ENCODE assay signal across 16 mouse cellular contexts in the genomic region with DNA sequence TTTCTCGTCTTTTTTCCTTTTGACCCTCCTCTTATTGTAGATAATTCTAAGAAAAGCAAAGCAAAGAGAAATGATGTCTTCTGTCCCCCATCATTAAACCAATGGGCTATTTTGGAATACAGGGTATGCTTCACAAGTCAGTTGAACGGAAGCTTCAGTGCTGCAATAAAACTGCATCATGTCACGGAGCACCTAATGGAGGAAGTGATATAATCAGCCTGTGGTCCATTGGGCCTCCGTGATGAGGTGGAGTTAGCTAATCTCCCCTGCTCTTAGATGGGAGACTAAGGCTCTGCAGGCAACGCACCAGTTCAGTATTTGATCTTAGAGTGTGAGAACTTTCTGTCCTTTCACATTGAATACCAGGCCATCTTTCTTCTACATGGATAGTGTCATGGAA. TPM values are rescaled to one million over a fixed set of nuclear protein-coding genes. Genes with fewer than 3 reads are reported as not detected.
"Had no signal": no experiment of that assay in that cellular context is flagged by ENCODE, and none has a peak within 500 bp of the region (broad histone marks: within the 10 kb centered on the region; RNA-seq: fewer than 3 reads in every experiment).

No protein-coding gene starts in this region.

- H3K4me2 ChIP-seq: kidney, embryonic 15.5 days; limb, embryonic 15.5 days; liver, embryonic 12.5 days; lung, embryonic 15.5 days; midbrain, embryonic 13.5 days; neural tube, embryonic 15.5 days had no signal

- H3K9ac ChIP-seq: kidney, embryonic 15.5 days; limb, embryonic 15.5 days; liver, embryonic 12.5 days; lung, embryonic 15.5 days; midbrain, embryonic 13.5 days; neural tube, embryonic 15.5 days had no signal

- DNase-seq: kidney, adult 11 months; kidney, postnatal 14 days; layer of hippocampus, adult 9-11 months; layer of hippocampus, postnatal 36 days; lung, postnatal 4 days; right cerebral cortex, adult 18-20 months; right cerebral cortex, postnatal 25 days; thymus, postnatal 36 days had no signal

- H3K4me3 ChIP-seq: kidney, embryonic 15.5 days; limb, embryonic 15.5 days; liver, embryonic 12.5 days; lung, embryonic 15.5 days; midbrain, embryonic 13.5 days; myocyte; neural tube, embryonic 15.5 days had no signal

- H3K9me3 ChIP-seq: kidney, embryonic 15.5 days; limb, embryonic 15.5 days; lung, embryonic 15.5 days; midbrain, embryonic 13.5 days; neural tube, embryonic 15.5 days had no signal

- H3K36me3 ChIP-seq: kidney, embryonic 15.5 days; limb, embryonic 15.5 days; lung, embryonic 15.5 days; midbrain, embryonic 13.5 days; neural tube, embryonic 15.5 days had no signal

- H3K27ac ChIP-seq: kidney, embryonic 15.5 days; limb, embryonic 15.5 days; liver, embryonic 12.5 days; lung, embryonic 15.5 days; midbrain, embryonic 13.5 days; neural tube, embryonic 15.5 days had no signal

- H3K4me1 ChIP-seq: kidney, embryonic 15.5 days; limb, embryonic 15.5 days; liver, embryonic 12.5 days; lung, embryonic 15.5 days; midbrain, embryonic 13.5 days; neural tube, embryonic 15.5 days had no signal

- ATAC-seq: liver, embryonic 12.5 days; midbrain, embryonic 13.5 days had no signal

- H3K27me3 ChIP-seq: kidney, embryonic 15.5 days; limb, embryonic 15.5 days; liver, embryonic 12.5 days; lung, embryonic 15.5 days; midbrain, embryonic 13.5 days; neural tube, embryonic 15.5 days had no signal

RNA-seq across cellular contexts. Expression of a gene that starts 41.1 kb away (rescaled TPM):
- total RNA-seq: megakaryocyte-erythroid progenitor cell, adult 5-6 weeks had no signal
